Mouse (Mus musculus) forebrain, embryonic 12.5 days (tissue): ENCODE data around the gene Arhgef6. TPM values are rescaled to one million over a fixed set of nuclear protein-coding genes. Genes with fewer than 3 reads are reported as not detected.

Experiments used
- ATAC-seq: fragments of 200-750 bp; cut with Nextera tagmentation; 2 replicates; pipeline ENCODE4 v1.8.0; 2017; ENCODE audit warnings: moderate TSS enrichment; ENCODE audit not compliant: low FRiP score
- H3K27ac ChIP-seq: fragments of 300-500 bp; sonication (generic); 2 replicates; pipeline ENCODE4 v1.5.1; 2016; ENCODE audit warnings: mild to moderate bottlenecking
- H3K27me3 ChIP-seq: fragments of 300-500 bp; sonication (generic); 2 replicates; pipeline ENCODE4 v1.6.1; 2016; ENCODE audit warnings: mild to moderate bottlenecking
- H3K36me3 ChIP-seq: fragments of 300-500 bp; sonication (generic); replicated peaks from 2 replicates; pipeline ENCODE4 v1.6.1; 2016; ENCODE audit warnings: mild to moderate bottlenecking
- H3K4me1 ChIP-seq: fragments of 300-500 bp; sonication (generic); 2 replicates; pipeline ENCODE4 v1.6.1; 2016
- H3K4me2 ChIP-seq: fragments of 300-500 bp; sonication (generic); 2 replicates; pipeline ENCODE4 v1.6.1; 2016; ENCODE audit warnings: mild to moderate bottlenecking, moderate library complexity
- H3K4me3 ChIP-seq: fragments of 300-500 bp; sonication (generic); replicated peaks from 2 replicates; pipeline ENCODE4 v1.5.1; 2016; ENCODE audit warnings: mild to moderate bottlenecking
- H3K9ac ChIP-seq: fragments of 300-500 bp; sonication (generic); 2 replicates; pipeline ENCODE4 v1.6.1; 2016; ENCODE audit warnings: mild to moderate bottlenecking
- H3K9me3 ChIP-seq: fragments of 300-500 bp; sonication (generic); 2 replicates; pipeline ENCODE4 v1.6.1; 2016
- whole genome bisulfite sequencing: fragments of 180-500 bp; shearing (Covaris S2); methylation state at CpG from one replicate; pipeline ENCODE4 v1.1.7; 2016; 5-methylcytosine and 5-hydroxymethylcytosine counted together
- polyA plus RNA-seq: library from polyadenylated mRNA; unstranded; fragments of >200 nt; fragmentation: Nextera tagmentation; extraction: Ambion mirVana; gene quantifications from 2 replicates; pipeline ENCODE4 v1.2.1, GENCODE M21; 2016

Gene Arhgef6
- polyA plus RNA-seq, 1 experiment from 2014 or later: 6.5 TPM

DNA sequence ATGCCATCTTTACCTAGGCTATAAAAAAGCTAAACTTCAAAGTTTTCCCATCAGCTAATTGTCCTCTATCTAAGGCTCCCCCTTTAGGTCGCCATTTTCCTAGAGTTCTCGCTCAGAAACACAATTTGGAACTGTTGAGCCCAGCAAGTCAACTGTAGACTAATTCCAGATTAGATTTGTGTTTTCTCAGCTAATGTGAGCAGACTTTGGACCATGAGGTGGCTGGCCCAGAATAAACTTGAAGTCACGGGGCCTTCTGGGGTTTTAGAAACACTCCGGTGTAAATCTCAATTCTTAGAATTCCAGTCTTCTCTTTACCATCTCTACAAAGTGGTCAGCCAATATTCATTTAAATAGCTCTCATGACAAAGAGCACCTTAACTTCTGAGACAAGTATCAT, 123.0 kb downstream of the Arhgef6 start:
- Histone ChIP-seq H3K27me3 (no peaks in the 10 kb centered on the region), H3K27ac (no peak overlapping the region), H3K4me1 (no peaks in the 10 kb centered on the region), H3K36me3 (no peaks in the 10 kb centered on the region), H3K4me3 (no peak overlapping the region), H3K9ac (no peak overlapping the region), H3K4me2 (no peak overlapping the region), H3K9me3 (no peaks in the 10 kb centered on the region)
- ATAC-seq: no peak
- 91% methylated on average over 4 of the region's 4 CpGs for WGBS

DNA sequence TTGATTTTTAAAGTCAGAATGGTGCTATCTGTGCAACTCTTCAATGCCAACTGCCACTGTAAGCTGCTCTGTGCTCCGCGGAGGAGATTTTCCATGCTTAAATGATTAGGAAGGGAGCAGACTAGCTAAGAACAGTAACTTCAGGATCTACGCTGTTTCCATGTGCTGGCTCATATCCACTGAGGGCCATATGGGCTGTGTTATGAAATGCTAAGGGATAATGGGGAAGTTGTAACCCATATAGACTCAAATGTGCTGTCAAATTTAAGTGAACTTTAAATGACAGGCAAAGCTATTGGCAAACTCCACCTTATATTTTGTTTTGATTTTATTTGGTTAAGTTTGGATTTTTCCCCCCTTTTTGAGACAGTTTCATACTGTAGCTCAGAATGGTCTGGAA, 125.7 kb downstream of the Arhgef6 start:
- no peaks in the 10 kb centered on the region for H3K9me3 ChIP-seq
- H3K27me3 ChIP-seq: no peaks in the 10 kb centered on the region
- no peak overlapping the region for H3K4me3 ChIP-seq
- H3K4me2 ChIP-seq: no peak overlapping the region
- WGBS: 92% methylated on average over 3 of the region's 3 CpGs
- ATAC-seq: no peak
- no peak overlapping the region for H3K9ac ChIP-seq
- H3K4me1 ChIP-seq: no peaks in the 10 kb centered on the region
- no peaks in the 10 kb centered on the region for H3K36me3 ChIP-seq
- H3K27ac ChIP-seq: no peak overlapping the region

DNA sequence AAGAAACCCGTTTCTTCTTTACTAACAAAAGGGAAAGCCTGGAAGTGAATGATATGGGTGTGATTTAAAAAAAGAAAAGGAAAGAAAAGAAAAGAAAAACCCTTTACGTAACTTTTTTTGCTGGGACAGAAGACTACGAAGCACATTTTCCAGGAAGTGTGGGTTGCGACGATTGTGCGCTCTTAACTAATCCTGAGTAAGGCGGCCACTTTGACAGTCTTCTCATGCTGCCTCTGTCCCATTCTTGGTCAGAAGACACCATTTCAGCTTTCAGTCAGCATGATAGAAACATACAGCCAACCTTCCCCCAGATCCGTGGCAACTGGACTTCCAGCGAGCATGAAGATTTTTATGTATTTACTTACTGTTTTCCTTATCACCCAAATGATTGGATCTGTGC, 126.7 kb downstream of the Arhgef6 start, which contains the start of gene Cd40lg:
Cd40lg (plus strand) TSS at position 268 of the 400 bp plus-strand sequence.
- H3K4me2 ChIP-seq: no peak within 1 kb of the TSS
- H3K27ac ChIP-seq: no peak within 1 kb of the TSS
- H3K9ac ChIP-seq: no peak within 1 kb of the TSS
- no peaks in the 10 kb centered on the region for H3K4me1 ChIP-seq
- no peaks in the 10 kb centered on the region for H3K9me3 ChIP-seq
- no peak for ATAC-seq
- H3K4me3 ChIP-seq: no peak within 1 kb of the TSS
- no peaks in the 10 kb centered on the region for H3K36me3 ChIP-seq
- WGBS: 89% methylated on average over 9 of the region's 9 CpGs
- H3K27me3 ChIP-seq: no peaks in the 10 kb centered on the region

DNA sequence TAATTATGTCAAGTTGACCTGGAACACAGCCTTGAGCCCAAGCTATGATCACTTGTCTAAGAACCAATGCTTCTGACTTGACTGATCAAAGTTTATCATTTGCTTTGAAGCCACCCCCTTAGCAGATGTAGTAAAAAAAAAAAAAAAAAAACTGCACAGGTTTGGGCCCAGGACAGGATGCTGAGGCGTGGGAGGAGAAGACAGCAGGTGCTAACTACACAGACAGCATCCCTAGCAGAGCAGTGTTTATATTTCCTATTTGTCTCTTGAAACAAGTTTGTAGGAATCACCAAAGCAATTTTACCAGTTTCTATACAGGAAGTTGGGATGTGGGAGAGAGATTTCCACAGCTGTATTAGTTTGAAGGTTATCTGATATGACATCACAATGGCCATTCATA, 127.9 kb downstream of the Arhgef6 start:
- Histone ChIP-seq H3K9ac (no peak overlapping the region), H3K9me3 (no peaks in the 10 kb centered on the region), H3K36me3 (no peaks in the 10 kb centered on the region), H3K27me3 (no peaks in the 10 kb centered on the region), H3K27ac (no peak overlapping the region), H3K4me3 (no peak overlapping the region), H3K4me1 (no peaks in the 10 kb centered on the region), H3K4me2 (no peak overlapping the region)
- WGBS: 78% methylated on average over 1 of the region's 1 CpGs
- no peak for ATAC-seq

DNA sequence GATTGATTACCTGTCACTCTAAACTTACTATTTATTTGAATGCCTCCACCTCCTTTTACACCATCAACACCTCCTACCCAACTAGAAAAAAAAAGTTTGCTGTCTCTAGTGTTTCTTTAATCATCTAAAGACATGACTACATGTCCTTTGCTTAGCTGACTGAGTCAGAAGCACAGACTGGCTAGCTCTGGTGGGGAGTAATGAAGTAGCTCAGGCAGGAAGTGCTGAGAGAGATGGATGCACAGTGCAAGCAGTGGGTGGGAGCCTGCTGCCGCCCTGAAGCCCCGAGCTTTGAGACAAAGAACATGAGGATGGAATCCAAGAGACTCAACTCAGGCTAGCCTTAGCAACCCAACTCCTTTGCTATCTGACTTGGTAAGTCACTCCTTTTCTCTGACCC, 138.1 kb downstream of the Arhgef6 start:
- no peaks in the 10 kb centered on the region for H3K27me3 ChIP-seq
- H3K4me3 ChIP-seq: no peak overlapping the region
- H3K4me2 ChIP-seq: no peak overlapping the region
- no peak overlapping the region for H3K9ac ChIP-seq
- H3K27ac ChIP-seq: no peak overlapping the region
- 87% methylated on average over 2 of the region's 2 CpGs for WGBS
- no peaks in the 10 kb centered on the region for H3K9me3 ChIP-seq
- no peaks in the 10 kb centered on the region for H3K36me3 ChIP-seq
- no peak for ATAC-seq
- H3K4me1 ChIP-seq: no peaks in the 10 kb centered on the region

DNA sequence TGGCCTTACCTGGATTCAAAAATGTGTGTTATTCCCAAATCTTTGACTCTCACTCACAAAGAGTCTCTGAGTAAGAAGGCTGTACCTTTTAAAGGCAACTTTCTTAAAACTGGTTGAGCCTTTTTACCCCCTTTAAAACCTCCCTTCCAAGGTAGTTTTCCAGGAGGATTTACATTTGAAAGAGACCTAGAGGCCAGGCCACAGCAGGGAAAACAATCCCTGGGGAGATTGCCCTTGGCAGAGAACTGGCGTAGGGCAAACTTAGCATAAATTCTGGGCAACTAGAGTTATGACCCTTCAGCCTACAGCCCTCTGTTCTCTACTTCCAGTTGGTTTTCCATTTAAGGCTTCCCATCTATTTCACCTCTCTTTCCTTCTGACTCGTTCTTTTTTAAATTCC, 140.5 kb downstream of the Arhgef6 start:
- WGBS: 57% methylated on average over 2 of the region's 2 CpGs
- H3K27me3 ChIP-seq: no peaks in the 10 kb centered on the region
- H3K4me2 ChIP-seq: no peak overlapping the region
- no peak overlapping the region for H3K4me3 ChIP-seq
- no peaks in the 10 kb centered on the region for H3K9me3 ChIP-seq
- H3K9ac ChIP-seq: no peak overlapping the region
- no peaks in the 10 kb centered on the region for H3K36me3 ChIP-seq
- H3K27ac ChIP-seq: no peak overlapping the region
- no peak for ATAC-seq
- no peaks in the 10 kb centered on the region for H3K4me1 ChIP-seq

DNA sequence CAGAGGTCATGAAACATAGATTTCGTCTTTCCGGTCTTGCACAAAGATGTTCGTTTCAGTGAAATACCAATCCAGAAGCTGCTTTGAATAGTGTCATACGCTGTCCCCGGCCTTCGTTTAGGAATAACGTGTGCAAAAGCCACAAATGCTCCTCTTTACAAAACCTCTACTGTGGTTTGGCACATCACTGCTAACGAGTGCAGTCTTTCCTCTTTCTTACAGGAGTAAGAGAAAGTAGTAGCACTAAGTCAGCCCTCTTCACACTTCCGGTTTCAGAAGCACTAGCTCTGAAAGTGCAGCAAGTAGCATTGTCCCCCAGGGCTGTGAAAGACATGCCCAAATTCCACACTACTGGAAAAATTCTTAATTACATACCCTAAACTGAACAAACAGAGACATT, 142.2 kb downstream of the Arhgef6 start:
- Histone ChIP-seq H3K9ac (no peak overlapping the region), H3K36me3 (no peaks in the 10 kb centered on the region), H3K27me3 (no peaks in the 10 kb centered on the region), H3K4me3 (no peak overlapping the region), H3K27ac (no peak overlapping the region), H3K4me1 (no peaks in the 10 kb centered on the region), H3K9me3 (no peaks in the 10 kb centered on the region), H3K4me2 (no peak overlapping the region)
- ATAC-seq: no peak
- 83% methylated on average over 9 of the region's 9 CpGs for WGBS

DNA sequence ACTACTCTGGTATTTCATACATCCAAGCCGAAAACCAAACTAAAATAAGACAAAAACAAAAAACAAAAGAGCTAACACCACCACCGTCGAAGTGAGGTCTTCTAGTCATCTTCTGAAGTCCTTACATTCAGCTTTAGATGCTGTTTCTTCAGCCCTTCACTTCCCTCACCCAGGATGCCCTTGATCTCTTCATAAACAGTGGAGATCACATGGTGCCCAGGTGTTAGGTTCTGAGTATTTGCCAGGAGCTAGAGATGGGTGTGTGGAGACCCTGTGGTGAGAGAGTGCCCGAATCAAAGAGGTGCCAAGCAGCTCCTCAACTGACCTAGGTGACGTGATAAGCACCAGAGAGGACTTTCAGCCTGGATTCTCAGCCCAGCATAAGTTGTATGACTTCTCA, 149.2 kb downstream of the Arhgef6 start:
- Histone ChIP-seq H3K4me1 (no peaks in the 10 kb centered on the region), H3K9ac (no peak overlapping the region), H3K4me3 (no peak overlapping the region), H3K27ac (no peak overlapping the region), H3K4me2 (no peak overlapping the region), H3K9me3 (no peaks in the 10 kb centered on the region), H3K36me3 (no peaks in the 10 kb centered on the region), H3K27me3 (no peaks in the 10 kb centered on the region)
- WGBS: 76% methylated on average over 5 of the region's 5 CpGs
- no peak for ATAC-seq

DNA sequence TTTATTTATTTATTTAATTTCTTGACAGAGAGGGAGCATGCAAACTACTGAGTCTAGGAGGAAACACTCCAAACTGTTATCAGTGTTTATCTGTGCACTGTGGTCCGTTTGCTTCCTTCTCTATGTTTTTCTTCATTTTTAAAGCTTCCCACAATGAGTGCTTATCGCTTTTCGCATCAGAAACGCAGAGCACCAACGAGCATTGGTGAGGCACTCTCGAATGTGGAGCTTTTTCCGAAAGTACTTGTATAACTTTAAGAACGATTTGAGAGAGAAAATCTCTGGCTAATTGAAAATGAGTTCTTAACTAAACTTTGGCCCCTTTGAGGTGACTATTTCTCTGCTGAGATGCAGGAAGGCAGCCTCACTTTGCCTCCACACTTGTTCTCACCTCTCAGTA, 151.2 kb downstream of the Arhgef6 start:
- no peak overlapping the region for H3K27ac ChIP-seq
- no peak overlapping the region for H3K9ac ChIP-seq
- 80% methylated on average over 8 of the region's 8 CpGs for WGBS
- no peaks in the 10 kb centered on the region for H3K9me3 ChIP-seq
- no peaks in the 10 kb centered on the region for H3K36me3 ChIP-seq
- H3K27me3 ChIP-seq: no peaks in the 10 kb centered on the region
- no peak overlapping the region for H3K4me2 ChIP-seq
- no peak overlapping the region for H3K4me3 ChIP-seq
- H3K4me1 ChIP-seq: no peaks in the 10 kb centered on the region
- no peak for ATAC-seq

DNA sequence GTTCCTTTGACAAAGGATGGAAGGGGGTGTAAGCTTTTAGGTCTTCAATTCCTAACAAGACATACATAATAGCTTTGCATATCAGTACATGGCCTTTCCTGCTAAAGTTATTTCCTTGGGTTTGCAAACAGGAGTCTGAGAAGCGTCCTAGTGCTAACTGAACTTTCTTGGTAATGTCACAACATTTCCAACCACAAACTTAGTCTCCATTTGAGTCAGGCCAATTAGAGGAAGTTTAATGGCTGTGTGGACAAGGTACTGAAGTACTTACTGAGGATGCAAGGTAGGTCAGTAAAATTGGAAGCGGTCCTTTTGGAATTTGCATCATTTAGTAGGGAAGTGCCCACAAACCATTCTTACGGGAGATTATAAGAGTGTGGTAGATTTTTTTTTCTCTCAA, 155.2 kb downstream of the Arhgef6 start:
- Histone ChIP-seq H3K27me3 (no peaks in the 10 kb centered on the region), H3K4me1 (no peaks in the 10 kb centered on the region), H3K36me3 (no peaks in the 10 kb centered on the region), H3K4me3 (no peak overlapping the region), H3K9me3 (no peaks in the 10 kb centered on the region), H3K9ac (no peak overlapping the region), H3K27ac (no peak overlapping the region), H3K4me2 (no peak overlapping the region)
- no peak for ATAC-seq
- 85% methylated on average over 3 of the region's 3 CpGs for WGBS

DNA sequence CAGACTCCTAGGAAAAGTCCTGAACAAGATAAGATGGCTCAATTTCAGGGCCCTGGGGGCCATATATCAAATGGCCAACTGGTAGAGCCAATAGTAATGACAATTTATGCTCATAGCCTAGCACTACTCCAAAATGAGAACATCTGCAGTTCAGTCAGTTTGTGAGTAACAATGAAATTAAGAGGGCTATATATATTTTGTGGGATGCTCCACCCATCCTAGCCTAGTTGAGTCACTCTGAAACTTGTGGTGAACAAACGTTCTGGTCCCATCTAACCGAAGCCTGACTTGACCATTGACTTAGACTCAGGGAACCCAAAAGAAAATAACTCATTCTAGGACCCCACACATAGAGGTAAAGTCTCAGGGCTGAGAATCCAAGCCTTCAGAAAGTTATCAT, 156.1 kb downstream of the Arhgef6 start:
- no peak overlapping the region for H3K4me2 ChIP-seq
- no peak for ATAC-seq
- H3K9ac ChIP-seq: no peak overlapping the region
- H3K27ac ChIP-seq: no peak overlapping the region
- H3K36me3 ChIP-seq: no peaks in the 10 kb centered on the region
- no peaks in the 10 kb centered on the region for H3K9me3 ChIP-seq
- no peaks in the 10 kb centered on the region for H3K27me3 ChIP-seq
- no peaks in the 10 kb centered on the region for H3K4me1 ChIP-seq
- 83% methylated on average over 2 of the region's 2 CpGs for WGBS
- H3K4me3 ChIP-seq: no peak overlapping the region
